Mouse (Mus musculus) E14TG2a.4 (cell line): Measurements from ENCODE around the gene Nupr1l.
A peak's percentile ranks its signal among the peaks of the same experiment; 100 is the strongest.
"Not testable (repeated sequence)": the region's sequence is repeated elsewhere in the genome, so short reads cannot be mapped to it uniquely, and the experiment has no call there.

ENCODE experiments used
- H3K27me3 ChIP-seq: 2 replicates; pipeline ENCODE4 v1.6.1; 2014; ENCODE audit warnings: low read length, control low read depth; ENCODE audit not compliant: insufficient read depth
- H3K36me3 ChIP-seq: 2 replicates; pipeline ENCODE4 v1.6.1; 2014; ENCODE audit warnings: low read length, control low read depth; ENCODE audit not compliant: insufficient read depth
- H3K4me1 ChIP-seq: replicated peaks from 2 replicates; pipeline ENCODE4 v1.6.1; 2014; ENCODE audit warnings: low read depth, low read length, control low read depth
- H3K4me3 ChIP-seq: replicated peaks from 2 replicates; pipeline ENCODE4 v1.5.1; 2014; ENCODE audit warnings: mild to moderate bottlenecking, low read length
- H3K9me3 ChIP-seq: 2 replicates; pipeline ENCODE4 v1.6.1; 2014; ENCODE audit warnings: low read length, control low read depth
- CTCF ChIP-seq: conservative IDR thresholded peaks from 2 replicates; pipeline ENCODE4 v1.5.1; 2014; ENCODE audit warnings: low read length
- NANOG ChIP-seq: IDR thresholded peaks from 2 replicates; pipeline ENCODE4 v1.6.1; 2014; ENCODE audit warnings: borderline replicate concordance, low read length, mixed read lengths
- POU5F1 ChIP-seq: IDR thresholded peaks from 2 replicates; pipeline ENCODE4 v1.6.1; 2014; ENCODE audit warnings: low read length, borderline replicate concordance

Nupr1l gene

GRCm38 (mm10) chr5:129878946-129879345 lies 29.4 kb upstream of the Nupr1l start:
- Histone ChIP-seq H3K9me3 (no peaks in the 10 kb centered on the region), H3K4me3 (no peak overlapping the region), H3K36me3 (peaks cover 40% of the 10 kb centered on the region), H3K4me1 (peaks cover 32% of the 10 kb centered on the region), H3K27me3 (no peaks in the 10 kb centered on the region)
- TF ChIP-seq NANOG = no peak
- TF ChIP-seq POU5F1 = no peak
- peak; percentile 68 for TF ChIP-seq CTCF

GRCm38 (mm10) chr5:129879888-129880287 lies 28.5 kb upstream of the Nupr1l start:
- H3K27me3 ChIP-seq = no peaks in the 10 kb centered on the region
- H3K4me1 ChIP-seq = peaks cover 34% of the 10 kb centered on the region
- no peaks in the 10 kb centered on the region for H3K9me3 ChIP-seq
- H3K36me3 ChIP-seq = peaks cover 50% of the 10 kb centered on the region
- H3K4me3 ChIP-seq = no peak overlapping the region
- TF ChIP-seq POU5F1 (no peak), NANOG (no peak), CTCF (no peak)

DNA sequence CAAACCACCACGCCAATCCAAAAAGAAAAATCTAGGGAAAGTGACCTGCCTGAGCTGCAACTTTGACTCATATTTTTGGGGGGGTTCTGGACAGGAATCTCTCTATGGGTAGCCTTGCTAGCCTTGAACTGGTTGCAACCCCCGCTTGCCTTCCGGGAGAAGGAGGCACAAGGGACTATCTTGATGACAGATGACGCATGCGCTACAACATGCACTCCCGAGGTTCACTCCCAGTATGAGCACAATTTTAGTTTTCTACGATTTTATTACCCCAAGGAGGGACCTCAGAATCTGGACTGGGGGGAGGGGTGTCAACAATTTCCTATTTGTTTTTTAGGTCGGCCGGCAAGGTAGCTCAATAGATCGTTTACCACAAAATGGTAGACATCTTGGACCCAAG lies 22.1 kb upstream of the Nupr1l start:
- Histone ChIP-seq H3K9me3 (peaks cover 9% of the 10 kb centered on the region), H3K27me3 (no peaks in the 10 kb centered on the region), H3K4me3 (peak overlapping the region; percentile 96), H3K36me3 (peaks cover 41% of the 10 kb centered on the region), H3K4me1 (peaks cover 47% of the 10 kb centered on the region)
- no peak for TF ChIP-seq POU5F1

DNA sequence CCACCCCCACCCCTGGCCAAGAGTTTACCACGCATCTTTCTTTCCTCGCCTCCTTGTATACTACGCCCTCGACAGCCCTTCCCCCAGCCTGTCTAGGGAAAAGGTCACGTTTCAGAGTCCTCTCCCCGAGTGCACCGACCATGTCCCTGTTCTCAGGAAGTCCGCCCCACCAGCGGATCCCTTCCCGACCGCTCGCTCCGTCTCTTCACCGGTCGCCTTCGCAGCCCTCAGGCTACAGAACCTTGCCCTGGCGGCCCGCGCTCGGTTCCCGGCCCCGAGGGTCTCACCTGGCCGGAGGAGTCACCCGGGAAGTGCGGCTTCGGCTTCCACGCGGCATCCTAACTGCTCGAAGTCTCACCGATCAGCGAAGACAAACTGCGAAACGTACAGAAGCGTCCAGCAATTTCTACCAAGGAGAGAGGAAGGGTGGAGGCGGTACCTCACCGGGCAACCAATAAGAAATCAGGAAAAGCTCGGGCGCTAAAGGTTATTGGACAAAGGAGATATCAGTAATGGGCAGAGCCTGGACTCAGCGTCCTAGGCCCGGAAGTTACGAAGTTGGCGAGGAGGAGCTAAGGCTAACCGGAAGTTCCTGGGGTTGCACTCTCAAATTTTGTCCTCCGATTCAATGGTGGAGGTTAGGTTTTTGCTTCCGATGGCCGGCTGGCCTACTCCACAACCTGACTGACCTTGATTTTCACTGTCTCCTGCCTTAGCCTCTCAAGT lies 21.3 kb upstream of the Nupr1l start, which contains the start of gene Chchd2:
TSS of gene Chchd2 (minus strand) at position 560 of the 726 bp plus-strand sequence.
- H3K4me3 ChIP-seq = peak within 1 kb of the TSS; percentile 96
- TF ChIP-seq CTCF (no peak), POU5F1 (no peak), NANOG (no peak)
- peaks cover 48% of the 10 kb centered on the region for H3K4me1 ChIP-seq
- peaks cover 9% of the 10 kb centered on the region for H3K9me3 ChIP-seq
- peaks cover 33% of the 10 kb centered on the region for H3K36me3 ChIP-seq
- no peaks in the 10 kb centered on the region for H3K27me3 ChIP-seq

DNA sequence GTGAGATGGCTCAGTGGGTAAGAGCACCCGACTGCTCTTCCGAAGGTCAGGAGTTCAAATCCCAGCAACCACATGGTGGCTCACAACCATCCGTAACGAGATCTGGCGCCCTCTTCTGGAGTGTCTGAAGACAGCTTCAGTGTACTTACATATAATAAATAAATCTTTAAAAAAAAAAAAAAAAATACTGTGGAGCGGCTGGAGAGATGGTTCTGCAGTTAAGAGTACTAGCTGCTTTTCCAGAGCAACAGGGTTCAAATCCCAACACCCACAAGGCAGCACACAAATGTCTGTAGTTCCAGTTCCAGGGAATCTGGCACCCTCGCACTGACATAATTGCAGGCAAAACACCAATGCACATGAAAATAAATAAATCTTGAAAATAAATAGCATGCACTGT lies 17.9 kb upstream of the Nupr1l start:
- H3K4me3 ChIP-seq, H3K36me3 ChIP-seq, H3K9me3 ChIP-seq, H3K27me3 ChIP-seq: not testable (repeated sequence)
- H3K4me1 ChIP-seq = peaks cover 34% of the 10 kb centered on the region

DNA sequence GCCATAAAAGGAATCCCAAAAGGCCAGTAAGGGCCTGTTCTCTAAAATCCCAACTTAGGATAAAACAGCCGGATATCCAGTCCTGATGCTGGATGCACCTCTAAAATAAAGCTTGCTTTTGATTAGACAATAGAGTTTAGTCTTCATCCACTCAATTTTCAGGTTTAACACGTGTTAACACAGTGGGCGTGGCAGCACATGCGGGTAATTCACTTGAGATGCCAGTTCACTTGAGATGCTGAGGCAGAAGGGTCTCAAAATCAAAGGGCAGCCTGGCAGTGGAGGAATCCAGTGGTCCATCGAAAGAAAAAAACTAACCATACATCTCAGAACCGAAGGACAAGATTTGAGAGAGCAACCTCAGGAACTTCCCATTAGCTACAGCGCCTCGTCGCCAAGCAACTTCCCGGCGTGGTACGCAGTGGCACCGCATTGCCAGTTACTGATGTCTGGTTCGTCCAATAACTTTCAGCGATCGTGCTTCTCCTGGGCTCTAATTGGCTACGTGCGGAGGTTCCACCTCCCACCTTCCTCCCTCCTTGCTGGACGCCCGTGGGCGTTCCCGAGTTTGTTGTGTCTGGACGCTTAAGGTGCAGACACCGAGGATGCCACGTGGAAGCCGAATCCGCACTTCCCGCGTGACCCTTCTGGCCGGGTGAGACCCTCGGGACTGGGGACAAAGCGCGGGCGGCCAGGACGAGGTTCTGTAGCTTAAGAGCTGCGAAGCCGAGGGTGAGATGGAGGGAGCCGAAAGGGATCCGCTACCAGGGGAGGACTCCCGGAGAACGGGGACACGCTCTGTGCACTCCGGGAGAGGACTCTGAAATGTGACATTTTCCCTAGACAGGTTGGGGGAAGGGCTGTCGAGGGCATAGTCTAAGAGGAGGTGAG lies 12.9 kb upstream of the Nupr1l start, which contains the start of gene Zbed5:
TSS of gene Zbed5 (plus strand) at position 526 of the 891 bp plus-strand sequence.
- H3K4me1 ChIP-seq = peaks cover 28% of the 10 kb centered on the region
- H3K9me3 ChIP-seq = no peaks in the 10 kb centered on the region
- no peaks in the 10 kb centered on the region for H3K27me3 ChIP-seq
- no peak for TF ChIP-seq NANOG
- no peak for TF ChIP-seq POU5F1
- no peak for TF ChIP-seq CTCF
- peak within 1 kb of the TSS; percentile 93 for H3K4me3 ChIP-seq
- H3K36me3 ChIP-seq = peaks cover 9% of the 10 kb centered on the region

GRCm38 (mm10) chr5:129898449-129898848 lies 9.9 kb upstream of the Nupr1l start, which contains the start of gene Phkg1:
Gene Phkg1, minus strand, starts transcription at chr5:129898549.
- no peaks in the 10 kb centered on the region for H3K9me3 ChIP-seq
- peaks cover 25% of the 10 kb centered on the region for H3K4me1 ChIP-seq
- peaks cover 34% of the 10 kb centered on the region for H3K36me3 ChIP-seq
- TF ChIP-seq NANOG (no peak), POU5F1 (no peak), CTCF (no peak)
- no peak within 1 kb of the TSS for H3K4me3 ChIP-seq
- no peaks in the 10 kb centered on the region for H3K27me3 ChIP-seq

DNA sequence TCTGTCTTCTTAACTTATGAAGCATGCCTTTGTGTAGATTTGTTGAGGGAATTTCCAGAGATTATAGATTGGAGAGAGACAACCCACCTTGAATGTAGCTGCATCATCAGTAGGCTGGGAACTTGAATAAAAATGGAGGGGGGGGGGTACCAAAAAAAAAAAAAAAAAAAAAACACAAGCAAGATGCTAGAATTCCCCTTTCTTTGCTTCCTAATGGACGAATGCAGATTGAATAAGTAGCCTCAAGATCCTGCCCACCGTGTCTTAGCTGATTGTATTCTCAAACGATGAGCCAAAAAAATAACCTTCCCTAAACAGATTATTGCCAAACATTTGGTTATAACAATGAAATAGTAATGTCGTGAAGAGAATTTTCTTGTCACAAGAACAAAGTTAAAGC lies 565 bp upstream of the Nupr1l start:
- H3K36me3 ChIP-seq = peaks cover 13% of the 10 kb centered on the region
- peak overlapping the region; percentile 91 for H3K4me3 ChIP-seq
- H3K4me1 ChIP-seq = peaks cover 49% of the 10 kb centered on the region
- H3K9me3 ChIP-seq = no peaks in the 10 kb centered on the region
- H3K27me3 ChIP-seq = no peaks in the 10 kb centered on the region
- no peak for TF ChIP-seq CTCF
- no peak for TF ChIP-seq NANOG
- TF ChIP-seq POU5F1 = no peak
